Mouse (Mus musculus) G1E (cell line): ENCODE data around the gene Cirbp. TPM values are rescaled to one million over a fixed set of nuclear protein-coding genes. Genes with fewer than 3 reads are reported as not detected.
A peak's percentile ranks its signal among the peaks of the same experiment; 100 is the strongest.

Experiments
- ATAC-seq: 2 replicates; pipeline ENCODE4 v1.8.0; 2016; ENCODE audit warnings: mild to moderate bottlenecking; ENCODE audit not compliant: insufficient number of reproducible peaks, poor library complexity, low FRiP score, severe bottlenecking; ENCODE audit errors: extremely low read depth
- DNase-seq: peaks from one replicate; pipeline ENCODE4 v3.0.0; 2012; ENCODE audit warnings: low spot score
- H3K27me3 ChIP-seq: 2 replicates; pipeline ENCODE4 v1.6.1; 2012; ENCODE audit warnings: mild to moderate bottlenecking, low read length, inconsistent platforms; ENCODE audit not compliant: insufficient read depth
- H3K36me3 ChIP-seq: replicated peaks from 2 replicates; pipeline ENCODE3; 2012; ENCODE audit warnings: mild to moderate bottlenecking, inconsistent platforms
- H3K4me1 ChIP-seq: 2 replicates; pipeline ENCODE4 v1.6.1; 2012; ENCODE audit warnings: low read depth, low read length, inconsistent platforms, mixed read lengths; ENCODE audit not compliant: insufficient read depth
- H3K4me3 ChIP-seq: 2 replicates; pipeline ENCODE4 v1.5.1; 2012; ENCODE audit warnings: low read depth, mild to moderate bottlenecking, inconsistent platforms, low read length, moderate library complexity, mixed read lengths
- H3K9me3 ChIP-seq: replicated peaks from 2 replicates; pipeline ENCODE4 v1.6.1; 2012; ENCODE audit warnings: inconsistent platforms
- CTCF ChIP-seq: IDR thresholded peaks from 2 replicates; pipeline ENCODE4 v1.5.1; 2012; ENCODE audit warnings: low read depth, low read length, inconsistent platforms, mixed read lengths
- GATA1 ChIP-seq: IDR thresholded peaks from 2 replicates; pipeline ENCODE4 v1.6.1; 2012; ENCODE audit warnings: borderline replicate concordance, low read length, inconsistent platforms, mixed read lengths
- GATA2 ChIP-seq: IDR thresholded peaks from 2 replicates; pipeline ENCODE4 v1.6.1; 2012; ENCODE audit warnings: low read depth, low read length, inconsistent platforms, borderline replicate concordance
- POLR2AphosphoS5 ChIP-seq: IDR thresholded peaks from 2 replicates; pipeline ENCODE4 v1.6.1; 2012; ENCODE audit warnings: low read depth, low read length, inconsistent platforms; ENCODE audit not compliant: insufficient replicate concordance
- TAL1 ChIP-seq: conservative IDR thresholded peaks from 2 replicates; pipeline ENCODE4 v1.6.1; 2012; ENCODE audit warnings: low read depth, low read length, inconsistent platforms, mixed read lengths
- polyA plus RNA-seq: library from polyadenylated mRNA; stranded (reverse); fragments of >175 nt; gene quantifications from 2 replicates; pipeline ENCODE4 v1.2.3, GENCODE M21; 2012
- total RNA-seq, 2 experiments: library from RNA; stranded (forward) in 1 of 2; stranded (reverse) in 1 of 2; fragments of 200-1000 nt in 1 of 2; fragments of >200 nt in 1 of 2; fragmentation: Nextera tagmentation in 1 of 2; gene quantifications; 2 replicates each; pipeline ENCODE4 v1.2.3; 2014 to 2017

Cirbp gene
- total and polyA plus RNA-seq, 3 experiments = 21.2 to 45.2 (median 34.8) TPM

GRCm38 (mm10) chr10:80153713-80154112 lies 12.1 kb upstream of the Cirbp start:
- Histone ChIP-seq H3K4me1 (peaks cover 76% of the 10 kb centered on the region), H3K36me3 (peaks cover 81% of the 10 kb centered on the region), H3K4me3 (peak overlapping the region; percentile 45; the same call in 1 of the 2 replicates), H3K27me3 (no peaks in the 10 kb centered on the region), H3K9me3 (no peaks in the 10 kb centered on the region)
- TF ChIP-seq TAL1 = no peak
- no peak for TF ChIP-seq CTCF
- no peak for TF ChIP-seq POLR2AphosphoS5
- TF ChIP-seq GATA1 = no peak
- no peak for TF ChIP-seq GATA2
- DNase-seq = no peak
- no peak for ATAC-seq

GRCm38 (mm10) chr10:80154384-80154783 lies 11.4 kb upstream of the Cirbp start:
- no peaks in the 10 kb centered on the region for H3K27me3 ChIP-seq
- TF ChIP-seq GATA1 (no peak), CTCF (no peak), GATA2 (no peak), TAL1 (no peak), POLR2AphosphoS5 (no peak)
- peaks cover 82% of the 10 kb centered on the region for H3K4me1 ChIP-seq
- H3K36me3 ChIP-seq = peaks cover 82% of the 10 kb centered on the region
- H3K9me3 ChIP-seq = no peaks in the 10 kb centered on the region
- ATAC-seq (no peak), DNase-seq (no peak)
- peak overlapping the region; percentile 5; the same call in 1 of the 2 replicates for H3K4me3 ChIP-seq

GRCm38 (mm10) chr10:80155277-80155676 lies 10.5 kb upstream of the Cirbp start:
- Histone ChIP-seq H3K4me1 (peaks cover 89% of the 10 kb centered on the region), H3K9me3 (no peaks in the 10 kb centered on the region), H3K27me3 (no peaks in the 10 kb centered on the region), H3K4me3 (peak overlapping the region; percentile 50; the same call in 1 of the 2 replicates), H3K36me3 (peaks cover 77% of the 10 kb centered on the region)
- DNase-seq (no peak), ATAC-seq (no peak)
- TF ChIP-seq POLR2AphosphoS5 (no peak), GATA1 (no peak), CTCF (no peak), GATA2 (no peak), TAL1 (no peak)

- no peaks in the 10 kb centered on the region for H3K9me3 ChIP-seq
- H3K36me3 ChIP-seq = peaks cover 71% of the 10 kb centered on the region
- H3K4me1 ChIP-seq = peaks cover 96% of the 10 kb centered on the region
- TF ChIP-seq GATA2 = no peak
- H3K4me3 ChIP-seq = peak overlapping the region; percentile 44; the same call in 1 of the 2 replicates
- ATAC-seq (no peak), DNase-seq (no peak)
- no peaks in the 10 kb centered on the region for H3K27me3 ChIP-seq
Observed at GRCm38 (mm10) chr10:80156002-80156751, 9.6 kb upstream of the Cirbp start.

GRCm38 (mm10) chr10:80156752-80157053 lies 9.1 kb upstream of the Cirbp start:
- peaks cover 66% of the 10 kb centered on the region for H3K36me3 ChIP-seq
- ATAC-seq = no peak
- no peak for TF ChIP-seq GATA2
- no peak for TF ChIP-seq TAL1

GRCm38 (mm10) chr10:80157141-80157929 lies 8.4 kb upstream of the Cirbp start:
- Histone ChIP-seq H3K4me1 (peaks cover 96% of the 10 kb centered on the region), H3K4me3 (peak overlapping the region; percentile 26; the same call in 1 of the 2 replicates), H3K27me3 (no peaks in the 10 kb centered on the region), H3K9me3 (no peaks in the 10 kb centered on the region), H3K36me3 (peaks cover 59% of the 10 kb centered on the region)
- no peak for ATAC-seq
- TF ChIP-seq GATA2 (no peak), CTCF (no peak), POLR2AphosphoS5 (no peak), GATA1 (no peak), TAL1 (no peak)
- no peak for DNase-seq

More at GRCm38 (mm10) chr10:80156752-80157053, 9.1 kb upstream of the Cirbp start:
- Histone ChIP-seq H3K27me3 (no peaks in the 10 kb centered on the region), H3K4me3 (peak overlapping the region; percentile 44; the same call in 1 of the 2 replicates), H3K9me3 (no peaks in the 10 kb centered on the region), H3K4me1 (peaks cover 96% of the 10 kb centered on the region)
- no peak for DNase-seq
